Mouse (Mus musculus) spleen, embryonic (tissue): ENCODE results near the gene Gm28035.

ENCODE experiments used
- CTCF ChIA-PET: fragments of 350-600 bp; sonication (Branson Sonifier 250); formaldehyde crosslinking; loops from one replicate; lab custom pipeline; 2022; lab: Charles Lee

Gm28035 gene

GRCm38 (mm10) chr2:30240267-30240666, at the start of gene Gm28035:
Gene Gm28035 (plus strand): TSS chr2:30240567.
- CTCF ChIA-PET: no interaction called here

DNA sequence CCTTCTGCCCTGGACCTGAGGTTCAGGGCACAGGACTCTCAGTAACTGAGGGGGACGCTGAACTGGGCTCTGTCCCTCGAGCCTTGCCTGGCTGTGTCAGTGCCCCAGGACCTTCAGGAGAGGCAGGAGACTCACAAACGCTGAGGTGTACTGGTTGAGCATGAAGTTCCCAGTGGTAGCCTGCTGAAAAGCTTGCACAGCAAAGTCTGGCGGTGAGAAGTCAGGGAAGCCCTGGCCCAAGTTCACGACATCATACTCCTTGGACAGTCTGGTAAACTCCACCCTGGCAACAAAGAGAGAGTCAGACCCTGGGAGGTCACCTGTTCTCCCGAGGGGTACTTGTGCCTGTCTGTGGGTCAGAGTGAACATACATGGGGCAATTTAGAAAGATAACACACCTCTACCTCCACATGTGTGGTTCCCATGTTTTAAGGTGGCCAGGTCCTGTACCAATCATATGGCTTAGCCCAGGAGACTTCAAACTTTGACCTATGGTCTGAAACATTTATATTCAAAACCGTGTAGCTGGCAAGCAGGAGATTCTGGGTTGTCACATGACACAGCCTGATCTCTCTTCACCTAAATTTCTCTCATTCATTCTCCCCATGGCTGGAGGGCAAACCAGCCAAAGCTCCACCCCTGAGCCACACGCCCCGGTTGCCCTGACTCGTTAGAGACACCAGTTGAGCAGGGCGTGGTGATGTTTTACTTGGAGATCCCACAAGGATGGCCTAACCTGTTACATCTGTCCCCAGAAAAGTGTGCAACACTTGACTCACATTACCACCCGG, 48.4 kb upstream of the Gm28035 start:
- CTCF ChIA-PET: no interaction called here

GRCm38 (mm10) chr2:30194656-30195055, 45.7 kb upstream of the Gm28035 start:
- CTCF ChIA-PET: no interaction called here

- CTCF ChIA-PET: no interaction called here
Measured at GRCm38 (mm10) chr2:30198021-30198420, 42.3 kb upstream of the Gm28035 start.

DNA sequence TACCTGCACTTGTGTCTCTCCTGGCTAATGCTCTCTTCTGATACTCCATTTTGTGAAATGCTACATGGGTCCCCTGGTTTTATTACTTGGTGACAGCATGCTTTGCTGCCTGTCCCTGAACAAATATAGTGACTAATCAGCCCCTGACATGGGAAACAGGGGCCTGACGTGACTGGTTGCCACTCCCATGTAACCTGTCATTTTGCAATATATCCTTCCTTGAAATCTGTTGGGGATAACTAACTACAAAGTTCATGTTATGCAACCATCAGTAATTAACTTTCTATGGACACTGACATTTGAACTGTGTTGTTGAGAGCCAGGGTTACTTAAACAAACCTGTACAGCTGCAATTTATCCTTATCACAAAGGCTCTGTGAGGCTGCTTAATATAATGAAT, 40.4 kb upstream of the Gm28035 start:
- CTCF ChIA-PET: no interaction called here

GRCm38 (mm10) chr2:30200388-30200925, 39.9 kb upstream of the Gm28035 start:
- CTCF ChIA-PET: no interaction called here

DNA sequence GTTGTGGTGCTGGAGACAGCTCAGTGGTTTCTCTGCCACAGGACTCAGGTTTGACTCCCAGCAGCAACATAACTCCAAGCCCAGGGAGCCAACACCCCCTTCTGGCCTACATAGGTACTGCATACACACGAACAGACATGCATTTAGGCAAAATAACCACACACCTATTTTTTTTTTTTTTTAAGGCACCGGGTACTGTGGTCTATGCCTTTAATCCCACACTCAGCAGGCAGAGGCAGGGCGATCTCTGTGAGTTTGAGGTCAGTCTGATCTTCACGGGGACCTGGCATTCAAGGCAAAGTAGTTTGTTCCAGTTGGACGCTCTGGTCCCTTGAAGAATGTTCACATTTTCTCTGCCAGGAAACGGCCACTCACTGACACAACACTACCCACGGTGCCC, 36.9 kb upstream of the Gm28035 start:
- CTCF ChIA-PET: interaction anchor here (0.6 to 0.7 kb wide), 2 partner anchors 45 to 135 kb away, joined by 4 to 9 read pairs; no protein-coding TSS in a partner anchor

DNA sequence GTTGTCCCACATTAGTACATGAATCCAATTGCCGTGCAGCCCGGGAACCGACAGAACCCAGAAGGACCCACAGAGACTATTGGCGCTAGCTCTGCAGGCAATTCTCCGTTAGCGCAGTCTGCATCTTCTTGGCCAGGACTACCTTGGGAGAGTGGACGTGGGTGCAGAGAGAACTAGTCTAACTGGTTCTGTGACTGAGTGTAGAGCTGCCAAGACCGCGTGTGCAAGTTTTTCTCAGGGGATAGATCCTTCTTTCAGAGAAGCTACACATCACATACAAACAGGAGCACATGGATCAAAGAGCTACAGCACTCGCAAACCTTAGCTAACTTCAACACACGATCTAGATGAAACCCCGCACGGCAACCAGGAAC, 35.1 kb upstream of the Gm28035 start:
- CTCF ChIA-PET: no interaction called here

DNA sequence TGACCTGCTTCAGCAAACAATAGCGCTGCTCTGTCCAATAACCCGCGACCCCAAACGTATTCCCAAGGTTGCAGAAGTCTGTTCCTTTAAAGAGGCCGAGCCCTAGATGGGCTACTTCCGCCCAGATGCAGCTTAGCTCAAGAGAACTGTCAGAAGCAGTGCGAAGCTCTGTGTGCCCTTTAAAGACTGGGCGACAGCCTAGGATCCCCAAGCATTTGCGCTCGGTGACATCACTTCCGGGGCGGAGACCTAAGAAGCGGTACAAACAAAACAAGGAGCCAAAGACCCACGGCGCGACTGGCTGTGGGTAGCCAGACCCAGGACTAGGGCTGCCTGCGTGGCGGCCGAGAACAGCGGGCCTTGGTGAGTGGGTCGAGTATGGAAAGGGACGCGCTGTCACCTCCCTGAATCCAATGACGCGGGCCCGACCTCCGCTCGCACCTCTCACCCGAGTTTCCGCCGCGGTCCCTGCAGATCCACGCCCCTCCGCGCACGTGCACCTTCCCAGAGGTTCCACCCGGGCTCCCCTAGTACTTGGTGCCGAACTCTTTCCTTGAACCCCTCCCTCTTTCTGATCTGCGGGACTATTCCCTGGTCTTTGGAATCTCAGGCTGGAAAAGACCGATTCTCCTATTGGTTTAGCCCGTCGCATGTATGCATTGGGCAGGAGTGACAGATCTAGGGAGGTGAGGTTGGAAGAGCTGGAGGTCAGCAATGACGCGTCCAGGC, 34.6 kb upstream of the Gm28035 start, which contains the start of gene Kyat1:
Gene Kyat1 (minus strand): TSS at position 219 of the 729 bp plus-strand sequence.
- CTCF ChIA-PET: no interaction called here

DNA sequence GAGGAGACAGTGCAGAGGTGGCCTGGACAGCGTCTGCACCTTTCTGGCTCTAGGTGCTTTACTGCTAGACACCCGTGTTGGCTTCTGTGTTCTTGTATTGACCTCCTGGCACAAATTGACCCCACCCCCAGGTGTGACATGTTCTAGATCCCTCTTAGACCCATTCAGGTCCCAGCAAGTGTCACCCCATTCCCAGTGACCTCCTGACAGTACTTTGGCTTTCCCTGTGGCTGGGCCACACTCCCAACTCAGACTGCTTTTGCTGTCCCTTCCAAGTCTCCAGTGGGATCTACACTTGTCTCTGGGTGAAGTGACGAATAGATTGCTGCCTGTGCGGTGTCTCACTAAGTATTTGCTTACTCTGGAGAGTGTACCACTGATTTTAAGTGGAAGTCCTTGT, 33.0 kb upstream of the Gm28035 start:
- CTCF ChIA-PET: no interaction called here

- CTCF ChIA-PET: no interaction called here
Measured at GRCm38 (mm10) chr2:30207886-30208285, 32.5 kb upstream of the Gm28035 start.

GRCm38 (mm10) chr2:30211408-30212168, 28.8 kb upstream of the Gm28035 start:
- CTCF ChIA-PET: interaction anchor here (0.7 kb wide), 1 partner anchor 157 kb away, joined by 6 read pairs; no protein-coding TSS in a partner anchor

DNA sequence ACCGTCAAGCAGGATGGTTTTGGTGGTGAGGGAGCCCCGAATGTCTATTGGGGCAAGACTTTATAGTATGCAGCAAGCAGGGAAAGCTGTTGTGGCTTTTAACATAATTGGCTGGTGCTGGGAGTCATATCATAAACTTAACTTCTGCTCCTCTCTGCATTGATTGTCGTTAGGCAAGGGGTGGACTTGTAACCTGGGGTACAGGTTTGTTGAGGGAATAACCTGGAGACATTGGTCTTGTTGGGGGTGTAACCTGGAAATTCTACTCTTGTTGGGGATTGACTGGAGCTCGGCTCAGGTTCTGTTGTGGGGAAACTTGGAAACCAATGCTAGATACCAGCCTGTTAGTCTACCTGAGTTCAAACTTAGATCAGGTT, 28.2 kb upstream of the Gm28035 start:
- CTCF ChIA-PET: no interaction called here

DNA sequence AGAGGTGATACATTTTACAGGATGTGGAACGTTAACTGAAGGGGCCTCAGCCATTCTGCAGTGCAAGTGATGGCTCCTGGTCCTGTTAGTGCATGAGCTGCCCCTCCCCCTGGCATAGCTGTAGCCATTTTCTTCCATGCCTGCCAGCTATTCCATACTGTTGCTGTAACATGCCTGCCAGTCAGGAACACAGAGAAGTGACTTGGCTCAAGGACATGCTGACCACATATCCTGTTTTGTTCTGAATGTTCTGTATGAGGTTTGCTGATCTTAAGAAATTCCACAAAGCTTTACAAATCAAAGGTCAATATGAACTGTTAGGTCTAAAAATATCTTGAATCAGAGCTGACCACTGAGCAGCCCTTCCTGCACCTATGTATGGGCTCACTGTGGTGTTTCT, 27.4 kb upstream of the Gm28035 start:
- CTCF ChIA-PET: interaction anchor here (0.6 kb wide), 1 partner anchor 1230 kb away, joined by 11 read pairs; no protein-coding TSS in a partner anchor

GRCm38 (mm10) chr2:30214745-30215144, 25.6 kb upstream of the Gm28035 start:
- CTCF ChIA-PET: interaction anchor here (0.8 kb wide), 1 partner anchor 621 kb away, joined by 4 read pairs; no protein-coding TSS in a partner anchor

- CTCF ChIA-PET: no interaction called here
Measured at GRCm38 (mm10) chr2:30215493-30215892, 24.9 kb upstream of the Gm28035 start.

DNA sequence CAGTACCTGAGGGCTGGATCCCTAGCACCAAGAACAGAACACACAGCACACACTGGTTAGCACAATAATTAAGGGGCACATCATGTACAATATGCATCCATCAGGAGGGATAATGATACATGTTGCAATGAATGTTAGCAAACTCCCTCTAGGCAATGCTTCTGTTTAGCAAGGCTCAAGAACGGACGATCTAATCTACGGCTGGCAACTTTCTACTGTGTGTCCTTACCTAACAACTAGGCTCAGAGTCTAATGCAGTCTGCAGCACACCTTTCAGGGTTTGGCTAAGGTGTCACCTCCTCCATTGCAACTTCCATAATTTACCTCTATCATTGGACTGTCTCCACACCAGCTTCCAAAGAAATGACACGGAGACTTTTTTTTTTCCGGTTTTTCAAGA, 24.1 kb upstream of the Gm28035 start:
- CTCF ChIA-PET: no interaction called here

DNA sequence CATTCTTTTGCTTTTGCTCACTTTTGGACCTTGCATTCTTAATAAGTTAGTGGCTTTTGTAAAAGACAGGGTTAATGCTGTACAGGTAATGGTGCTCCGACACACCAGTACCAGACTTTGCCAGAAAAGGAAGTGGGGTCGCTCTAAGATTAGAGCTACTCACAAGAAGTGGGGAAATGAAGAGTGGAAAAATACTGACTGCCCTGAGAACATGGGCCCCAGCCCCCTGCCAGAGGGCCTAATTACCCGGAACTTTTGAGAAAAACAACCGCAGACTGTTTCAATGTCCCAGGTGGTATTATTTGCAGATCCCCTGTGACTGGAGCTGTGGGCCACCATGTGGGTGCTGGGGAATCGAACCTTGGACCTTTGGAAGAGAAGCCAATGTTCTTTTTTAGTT, 4.8 kb upstream of the Gm28035 start:
- CTCF ChIA-PET: no interaction called here

- CTCF ChIA-PET: interaction anchor here (0.5 to 1.5 kb wide), 2 partner anchors 21 to 710 kb away, joined by 3 read pairs; no protein-coding TSS in a partner anchor
Measured at GRCm38 (mm10) chr2:30236426-30237198, 3.8 kb upstream of the Gm28035 start.

GRCm38 (mm10) chr2:30237199-30237880, 3.0 kb upstream of the Gm28035 start, which contains the start of gene Lrrc8a:
Gene Lrrc8a (plus strand): TSS chr2:30237715.
- CTCF ChIA-PET: interaction anchor here (1.5 kb wide), 1 partner anchor 21 kb away, joined by 3 read pairs; no protein-coding TSS in a partner anchor
